Mouse (Mus musculus) cerebellum, postnatal 10 days (tissue): ENCODE measurements around the gene Olfr1367.

Experiments
- DNase-seq, 2 experiments: peaks; one replicate each; pipeline ENCODE4 v3.0.0; 2021; ENCODE audit warnings: mixed read lengths in 2 of 2

The Olfr1367 gene

GRCm38 (mm10) chr13:21397486-21397885 is 50.8 kb downstream of the Olfr1367 start:
- DNase-seq: no peak
